Mouse (Mus musculus) kidney, embryonic 15.5 days (tissue): ENCODE results near the gene Tuba3b. TPM values are rescaled to one million over a fixed set of nuclear protein-coding genes. Genes with fewer than 3 reads are reported as not detected.

Source experiments
- ATAC-seq: fragments of 200-750 bp; cut with Nextera tagmentation; replicated peaks from 2 replicates; pipeline ENCODE4 v1.8.0; 2017; ENCODE audit warnings: moderate TSS enrichment; ENCODE audit not compliant: low FRiP score
- H3K27ac ChIP-seq: fragments of 300-500 bp; sonication (generic); 2 replicates; pipeline ENCODE4 v1.5.1; 2015; ENCODE audit warnings: mild to moderate bottlenecking, inconsistent platforms
- H3K27me3 ChIP-seq: fragments of 300-500 bp; sonication (generic); 2 replicates; pipeline ENCODE4 v1.6.1; 2015; ENCODE audit warnings: inconsistent platforms
- H3K36me3 ChIP-seq: fragments of 300-500 bp; sonication (generic); 2 replicates; pipeline ENCODE4 v1.6.1; 2015; ENCODE audit warnings: inconsistent platforms
- H3K4me1 ChIP-seq: fragments of 300-500 bp; sonication (generic); 2 replicates; pipeline ENCODE4 v1.6.1; 2015; ENCODE audit warnings: inconsistent platforms
- H3K4me2 ChIP-seq: fragments of 300-500 bp; sonication (generic); 2 replicates; pipeline ENCODE4 v1.6.1; 2015; ENCODE audit warnings: moderate library complexity, mild to moderate bottlenecking, inconsistent platforms
- H3K4me3 ChIP-seq: fragments of 300-500 bp; sonication (generic); replicated peaks from 2 replicates; pipeline ENCODE4 v1.5.1; 2015; ENCODE audit warnings: mild to moderate bottlenecking, inconsistent platforms
- H3K9ac ChIP-seq: fragments of 300-500 bp; sonication (generic); 2 replicates; pipeline ENCODE4 v1.6.1; 2015; ENCODE audit warnings: mild to moderate bottlenecking, inconsistent platforms
- H3K9me3 ChIP-seq: fragments of 300-500 bp; sonication (generic); replicated peaks from 2 replicates; pipeline ENCODE4 v1.6.1; 2016; ENCODE audit warnings: inconsistent platforms
- WGBS: fragments of 180-500 bp; shearing (Covaris S2); methylation state at CpG from one replicate; pipeline ENCODE4 v1.1.7; 2015; ENCODE audit warnings: mixed read lengths; 5-methylcytosine and 5-hydroxymethylcytosine counted together
- polyA plus RNA-seq: library from polyadenylated mRNA; unstranded; fragments of >200 nt; fragmentation: Nextera tagmentation; extraction: Ambion mirVana; gene quantifications from 2 replicates; pipeline ENCODE4 v1.2.1, GENCODE M21; 2015

Gene Tuba3b
- polyA plus RNA-seq, 1 experiment from 2014 or later: not detected

- Histone ChIP-seq H3K4me1 (peaks cover 35% of the 10 kb centered on the region), H3K27me3 (no peaks in the 10 kb centered on the region), H3K36me3 (no peaks in the 10 kb centered on the region), H3K9me3 (no peaks in the 10 kb centered on the region), H3K4me2 (no peak overlapping the region), H3K9ac (no peak overlapping the region), H3K4me3 (no peak overlapping the region), H3K27ac (no peak overlapping the region)
- WGBS: 43% methylated on average over 11 of the region's 11 CpGs
- no peak for ATAC-seq
Measured at GRCm38 (mm10) chr6:145590501-145591293, 24.9 kb upstream of the Tuba3b start.

- ATAC-seq: no peak
- Histone ChIP-seq H3K4me1 (peaks cover 39% of the 10 kb centered on the region), H3K9ac (no peak overlapping the region), H3K36me3 (no peaks in the 10 kb centered on the region), H3K27me3 (no peaks in the 10 kb centered on the region), H3K9me3 (no peaks in the 10 kb centered on the region), H3K27ac (no peak overlapping the region; the same call in 1 of the 2 replicates), H3K4me2 (no peak overlapping the region), H3K4me3 (no peak overlapping the region)
- 64% methylated on average over 1 of the region's 1 CpGs for WGBS
Measured at GRCm38 (mm10) chr6:145591578-145591977, 24.0 kb upstream of the Tuba3b start.

- Histone ChIP-seq H3K9me3 (no peaks in the 10 kb centered on the region), H3K36me3 (no peaks in the 10 kb centered on the region), H3K4me3 (no peak overlapping the region), H3K27me3 (no peaks in the 10 kb centered on the region), H3K4me2 (no peak overlapping the region), H3K27ac (peak overlapping the region; percentile 75), H3K9ac (no peak overlapping the region), H3K4me1 (peaks cover 39% of the 10 kb centered on the region)
- 59% methylated on average over 6 of the region's 6 CpGs for WGBS
- peak; percentile 9; the same call in 1 of the 2 replicates for ATAC-seq
Measured at GRCm38 (mm10) chr6:145592036-145592435, 23.5 kb upstream of the Tuba3b start.

GRCm38 (mm10) chr6:145592531-145592998, 23.0 kb upstream of the Tuba3b start:
- H3K9ac ChIP-seq: no peak overlapping the region
- 0 out of 2 replicates have a peak, but pooled peaks have one; percentile 14 for ATAC-seq
- no peak overlapping the region for H3K4me2 ChIP-seq

GRCm38 (mm10) chr6:145593991-145594390, 21.6 kb upstream of the Tuba3b start:
- Histone ChIP-seq H3K4me2 (no peak overlapping the region), H3K9ac (no peak overlapping the region), H3K27ac (peak overlapping the region; percentile 29; the same call in 1 of the 2 replicates), H3K4me3 (no peak overlapping the region), H3K9me3 (no peaks in the 10 kb centered on the region), H3K4me1 (peaks cover 48% of the 10 kb centered on the region), H3K36me3 (no peaks in the 10 kb centered on the region), H3K27me3 (no peaks in the 10 kb centered on the region)
- ATAC-seq: peak; percentile 67
- 16% methylated on average over 7 of the region's 7 CpGs for WGBS

More at GRCm38 (mm10) chr6:145592531-145592998, 23.0 kb upstream of the Tuba3b start:
- H3K36me3 ChIP-seq: no peaks in the 10 kb centered on the region
- H3K4me3 ChIP-seq: no peak overlapping the region
- WGBS: 33% methylated on average over 8 of the region's 8 CpGs
- peaks cover 39% of the 10 kb centered on the region for H3K4me1 ChIP-seq
- no peaks in the 10 kb centered on the region for H3K9me3 ChIP-seq
- no peaks in the 10 kb centered on the region for H3K27me3 ChIP-seq
- peak overlapping the region; percentile 75 for H3K27ac ChIP-seq

- H3K9ac ChIP-seq: no peak overlapping the region
- H3K27ac ChIP-seq: no peak overlapping the region
- H3K4me2 ChIP-seq: no peak overlapping the region
- H3K36me3 ChIP-seq: no peaks in the 10 kb centered on the region
- no peak for ATAC-seq
- H3K4me1 ChIP-seq: peaks cover 46% of the 10 kb centered on the region
- H3K27me3 ChIP-seq: no peaks in the 10 kb centered on the region
- H3K4me3 ChIP-seq: no peak overlapping the region
- WGBS: 50% methylated on average over 4 of the region's 4 CpGs
- H3K9me3 ChIP-seq: no peaks in the 10 kb centered on the region
Measured at GRCm38 (mm10) chr6:145595905-145596304, 19.7 kb upstream of the Tuba3b start.

GRCm38 (mm10) chr6:145598794-145599555, 16.6 kb upstream of the Tuba3b start:
- Histone ChIP-seq H3K4me2 (no peak overlapping the region), H3K9me3 (no peaks in the 10 kb centered on the region), H3K27me3 (no peaks in the 10 kb centered on the region), H3K4me3 (no peak overlapping the region), H3K36me3 (no peaks in the 10 kb centered on the region), H3K27ac (no peak overlapping the region), H3K9ac (no peak overlapping the region), H3K4me1 (peaks cover 29% of the 10 kb centered on the region)
- 30% methylated on average over 11 of the region's 11 CpGs for WGBS
- peak; percentile 85 for ATAC-seq

GRCm38 (mm10) chr6:145604126-145604525, 11.4 kb upstream of the Tuba3b start:
- no peak overlapping the region; the same call in 1 of the 2 replicates for H3K27ac ChIP-seq
- H3K27me3 ChIP-seq: no peaks in the 10 kb centered on the region
- ATAC-seq: no peak
- H3K4me1 ChIP-seq: peaks cover 29% of the 10 kb centered on the region
- no peak overlapping the region for H3K4me3 ChIP-seq
- H3K36me3 ChIP-seq: no peaks in the 10 kb centered on the region
- no peaks in the 10 kb centered on the region for H3K9me3 ChIP-seq
- WGBS: 68% methylated on average over 2 of the region's 2 CpGs
- H3K4me2 ChIP-seq: no peak overlapping the region
- H3K9ac ChIP-seq: no peak overlapping the region

- 69% methylated on average over 4 of the region's 4 CpGs for WGBS
- no peak overlapping the region for H3K4me2 ChIP-seq
- no peak for ATAC-seq
Measured at GRCm38 (mm10) chr6:145604648-145605047, 10.9 kb upstream of the Tuba3b start.

GRCm38 (mm10) chr6:145605203-145605602, 10.4 kb upstream of the Tuba3b start:
- 27% methylated on average over 3 of the region's 3 CpGs for WGBS
- no peaks in the 10 kb centered on the region for H3K27me3 ChIP-seq
- H3K9me3 ChIP-seq: no peaks in the 10 kb centered on the region
- H3K36me3 ChIP-seq: no peaks in the 10 kb centered on the region
- H3K27ac ChIP-seq: no peak overlapping the region
- no peak overlapping the region for H3K9ac ChIP-seq
- ATAC-seq: no peak
- peaks cover 27% of the 10 kb centered on the region for H3K4me1 ChIP-seq
- H3K4me2 ChIP-seq: no peak overlapping the region
- H3K4me3 ChIP-seq: no peak overlapping the region

More at GRCm38 (mm10) chr6:145604648-145605047, 10.9 kb upstream of the Tuba3b start:
- Histone ChIP-seq H3K27me3 (no peaks in the 10 kb centered on the region), H3K27ac (no peak overlapping the region), H3K9ac (no peak overlapping the region), H3K36me3 (no peaks in the 10 kb centered on the region), H3K9me3 (no peaks in the 10 kb centered on the region), H3K4me1 (peaks cover 27% of the 10 kb centered on the region), H3K4me3 (no peak overlapping the region)

GRCm38 (mm10) chr6:145607746-145608145, 7.8 kb upstream of the Tuba3b start:
- Histone ChIP-seq H3K36me3 (no peaks in the 10 kb centered on the region), H3K27ac (peak overlapping the region; percentile 64; the same call in 1 of the 2 replicates), H3K9me3 (no peaks in the 10 kb centered on the region), H3K4me3 (no peak overlapping the region), H3K4me2 (no peak overlapping the region), H3K4me1 (peaks cover 23% of the 10 kb centered on the region), H3K27me3 (no peaks in the 10 kb centered on the region), H3K9ac (no peak overlapping the region)
- no peak for ATAC-seq
- WGBS: 65% methylated on average over 4 of the region's 4 CpGs

GRCm38 (mm10) chr6:145608693-145609092, 6.9 kb upstream of the Tuba3b start:
- Histone ChIP-seq H3K4me1 (peaks cover 24% of the 10 kb centered on the region), H3K4me3 (no peak overlapping the region), H3K9ac (no peak overlapping the region), H3K4me2 (no peak overlapping the region), H3K9me3 (no peaks in the 10 kb centered on the region), H3K27ac (no peak overlapping the region), H3K27me3 (no peaks in the 10 kb centered on the region), H3K36me3 (no peaks in the 10 kb centered on the region)
- no peak for ATAC-seq
- WGBS: 92% methylated on average over 5 of the region's 5 CpGs
